Mouse (Mus musculus) bone marrow macrophage, adult 2 months (primary cell): ENCODE measurements around the gene Gnb1.

Experiments
- CTCF ChIP-seq: IDR thresholded peaks from 2 replicates; pipeline ENCODE4 v1.5.1; 2012; ENCODE audit warnings: low read depth, mild to moderate bottlenecking, low read length, moderate library complexity
- POLR2A ChIP-seq: IDR thresholded peaks from 2 replicates; pipeline ENCODE4 v1.6.1; 2012; ENCODE audit warnings: mild to moderate bottlenecking, low read depth, low read length, borderline replicate concordance

GRCm38 (mm10) chr4:155508614-155509013 lies 17.5 kb downstream of the Gnb1 start:
- TF ChIP-seq CTCF, result no peak
- TF ChIP-seq POLR2A, result no peak
